Mouse (Mus musculus) C2C12 (cell line): ENCODE measurements at regions not wholly inside any gene's neighbourhood (a gene's known extent, or its start where the extent isn't known, plus 50 kb on each side); places are given as distances from the start of the nearest gene placed in this dataset.

Source experiments
- H3K27me3 ChIP-seq: one replicate; pipeline ENCODE4 v1.6.1; 2011; ENCODE audit not compliant: control insufficient read depth, insufficient read depth, insufficient read length
- H3K36me3 ChIP-seq: one replicate; pipeline ENCODE4 v1.6.1; 2011; ENCODE audit not compliant: control insufficient read depth, insufficient read depth
- H3K4me3 ChIP-seq: one replicate; pipeline ENCODE4 v1.5.1; 2011; ENCODE audit warnings: mild to moderate bottlenecking, control low read depth; ENCODE audit not compliant: poor library complexity, insufficient read depth, severe bottlenecking
- H3K79me2 ChIP-seq: one replicate; pipeline ENCODE4 v1.6.1; 2011; ENCODE audit not compliant: control insufficient read depth, insufficient read depth
- H3K79me3 ChIP-seq: one replicate; pipeline ENCODE4 v1.6.1; 2011; ENCODE audit warnings: low read depth, control low read depth
- H3ac ChIP-seq: one replicate; pipeline ENCODE3; 2011; ENCODE audit warnings: low read depth; ENCODE audit not compliant: control insufficient read depth, insufficient read length
- CEBPB ChIP-seq: IDR thresholded peaks from one replicate; pipeline ENCODE4 v1.6.1; 2011; ENCODE audit warnings: low read depth, mild to moderate bottlenecking, control low read depth, moderate library complexity
- CTCF ChIP-seq: IDR thresholded peaks from one replicate; pipeline ENCODE4 v1.5.1; 2011; ENCODE audit not compliant: control insufficient read depth, insufficient read depth, insufficient read length
- FOSL1 ChIP-seq: IDR thresholded peaks from one replicate; pipeline ENCODE4 v1.8.0; 2011; ENCODE audit warnings: mild to moderate bottlenecking, low read length; ENCODE audit not compliant: poor library complexity, insufficient read depth, severe bottlenecking
- MAX ChIP-seq: IDR thresholded peaks from one replicate; pipeline ENCODE4 v1.6.1; 2011; ENCODE audit warnings: mild to moderate bottlenecking, control low read depth
- MYOD1 ChIP-seq: IDR thresholded peaks from one replicate; pipeline ENCODE4 v1.6.1; 2011; ENCODE audit warnings: low read depth; ENCODE audit not compliant: control insufficient read depth, insufficient read length
- MYOG ChIP-seq: IDR thresholded peaks from one replicate; pipeline ENCODE4 v1.6.1; 2011; ENCODE audit not compliant: control insufficient read depth, insufficient read length; ENCODE audit errors: extremely low read depth
- USF1 ChIP-seq: IDR thresholded peaks from one replicate; pipeline ENCODE4 v1.6.1; 2011; ENCODE audit warnings: low read depth, mild to moderate bottlenecking, control low read depth, moderate library complexity

DNA sequence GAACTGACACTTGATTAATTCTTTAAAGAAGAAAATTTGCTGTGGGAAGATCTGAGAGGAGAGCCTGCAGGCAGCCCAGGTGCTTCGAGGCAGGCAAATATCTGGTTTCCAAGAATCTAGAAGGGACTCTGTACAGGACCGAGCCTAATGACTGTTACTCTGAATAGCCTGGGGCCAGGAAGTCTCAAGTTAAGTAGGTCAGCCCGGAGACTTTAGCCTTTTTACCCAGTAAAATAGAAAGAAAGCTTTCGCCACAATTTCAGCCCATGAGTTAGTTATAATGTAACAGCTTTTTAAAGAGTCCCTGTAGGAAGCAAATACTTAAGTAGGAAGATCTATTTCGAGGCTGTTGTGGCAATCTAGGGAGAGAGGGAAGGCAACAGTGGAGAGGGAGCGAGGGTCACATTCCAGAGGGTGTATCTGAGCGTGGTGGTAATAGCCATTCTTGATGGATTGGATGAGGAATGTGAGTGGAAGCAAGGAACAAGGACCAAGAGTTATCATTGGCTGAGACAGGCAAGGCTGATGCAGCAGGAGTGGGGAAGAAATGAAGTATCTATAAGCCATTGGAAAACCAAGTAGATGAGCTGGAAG, 50.2 kb upstream of the Fam184a start:
- no peak for TF ChIP-seq CTCF
- TF ChIP-seq FOSL1, result no peak
- TF ChIP-seq CEBPB, result no peak
- TF ChIP-seq MYOD1, result no peak
- no peak for TF ChIP-seq MYOG
- no peak for TF ChIP-seq MAX
- no peak for TF ChIP-seq USF1
- H3K79me3 ChIP-seq, result no peaks in the 10 kb centered on the region
- no peak overlapping the region for H3ac ChIP-seq
- no peaks in the 10 kb centered on the region for H3K36me3 ChIP-seq
- no peak overlapping the region for H3K4me3 ChIP-seq
- H3K79me2 ChIP-seq, result no peaks in the 10 kb centered on the region
- H3K27me3 ChIP-seq, result peaks cover 3% of the 10 kb centered on the region
